Mouse (Mus musculus) neural tube, embryonic 12.5 days (tissue): Measurements from ENCODE around the gene Olfr465-ps1. TPM values are rescaled to one million over a fixed set of nuclear protein-coding genes. Genes with fewer than 3 reads are reported as not detected.
A peak's percentile ranks its signal among the peaks of the same experiment; 100 is the strongest.

Experiments used
- ATAC-seq: fragments of 200-750 bp; cut with Nextera tagmentation; 2 replicates; pipeline ENCODE4 v1.8.0; 2017; ENCODE audit warnings: low read depth, mild to moderate bottlenecking, moderate TSS enrichment, moderate library complexity; ENCODE audit not compliant: low FRiP score
- H3K27ac ChIP-seq: fragments of 300-500 bp; sonication (generic); 2 replicates; pipeline ENCODE4 v1.5.1; 2016
- H3K27me3 ChIP-seq: fragments of 300-500 bp; sonication (generic); replicated peaks from 2 replicates; pipeline ENCODE4 v1.6.1; 2016; ENCODE audit warnings: mild to moderate bottlenecking
- H3K36me3 ChIP-seq: fragments of 300-500 bp; sonication (generic); 2 replicates; pipeline ENCODE4 v1.6.1; 2016; ENCODE audit warnings: mild to moderate bottlenecking
- H3K4me1 ChIP-seq: fragments of 300-500 bp; sonication (generic); 2 replicates; pipeline ENCODE4 v1.6.1; 2016
- H3K4me2 ChIP-seq: fragments of 300-500 bp; sonication (generic); replicated peaks from 2 replicates; pipeline ENCODE4 v1.6.1; 2016; ENCODE audit warnings: mild to moderate bottlenecking
- H3K4me3 ChIP-seq: fragments of 300-500 bp; sonication (generic); 2 replicates; pipeline ENCODE4 v1.5.1; 2016
- H3K9ac ChIP-seq: fragments of 300-500 bp; sonication (generic); 2 replicates; pipeline ENCODE4 v1.6.1; 2016; ENCODE audit warnings: mild to moderate bottlenecking
- H3K9me3 ChIP-seq: fragments of 300-500 bp; sonication (generic); 2 replicates; pipeline ENCODE4 v1.6.1; 2016; ENCODE audit warnings: mild to moderate bottlenecking
- WGBS: fragments of 180-500 bp; shearing (Covaris S2); methylation state at CpG from one replicate; pipeline ENCODE4 v1.1.7; 2016; 5-methylcytosine and 5-hydroxymethylcytosine counted together
- polyA plus RNA-seq: library from polyadenylated mRNA; unstranded; fragments of >200 nt; fragmentation: Nextera tagmentation; extraction: Ambion mirVana; gene quantifications from 2 replicates; pipeline ENCODE4 v1.2.1, GENCODE M21; 2016

Olfr465-ps1 gene
- polyA plus RNA-seq, 1 experiment from 2014 or later: not detected

GRCm38 (mm10) chr13:65174102-65174501, 36.2 kb downstream of the Olfr465-ps1 start:
- Histone ChIP-seq H3K4me2 (no peak overlapping the region), H3K9me3 (no peaks in the 10 kb centered on the region), H3K9ac (no peak overlapping the region), H3K4me3 (no peak overlapping the region), H3K4me1 (no peaks in the 10 kb centered on the region), H3K27ac (no peak overlapping the region), H3K27me3 (no peaks in the 10 kb centered on the region), H3K36me3 (no peaks in the 10 kb centered on the region)
- 79% methylated on average over 3 of the region's 3 CpGs for WGBS
- ATAC-seq: no peak

- no peaks in the 10 kb centered on the region for H3K27me3 ChIP-seq
- no peak overlapping the region for H3K27ac ChIP-seq
- no peaks in the 10 kb centered on the region for H3K4me1 ChIP-seq
- WGBS: 23% methylated on average over 45 of the region's 46 CpGs
- peak overlapping the region; percentile 26; the same call in 1 of the 2 replicates for H3K4me3 ChIP-seq
- peak overlapping the region; percentile 55 for H3K9ac ChIP-seq
- no peaks in the 10 kb centered on the region for H3K9me3 ChIP-seq
- peak overlapping the region; percentile 60 for H3K4me2 ChIP-seq
- no peaks in the 10 kb centered on the region for H3K36me3 ChIP-seq
- peak; percentile 80 for ATAC-seq
Observed at GRCm38 (mm10) chr13:65175734-65176471, 38.0 kb downstream of the Olfr465-ps1 start.

GRCm38 (mm10) chr13:65176472-65177091, 38.7 kb downstream of the Olfr465-ps1 start:
- H3K9ac ChIP-seq: no peak overlapping the region; the same call in 1 of the 2 replicates
- peak; percentile 34; the same call in 1 of the 2 replicates for ATAC-seq
- no peak overlapping the region for H3K27ac ChIP-seq
- no peaks in the 10 kb centered on the region for H3K36me3 ChIP-seq
- no peak overlapping the region for H3K4me3 ChIP-seq
- H3K4me2 ChIP-seq: peak overlapping the region; percentile 60; the same call in 1 of the 2 replicates
- H3K4me1 ChIP-seq: no peaks in the 10 kb centered on the region
- no peaks in the 10 kb centered on the region for H3K27me3 ChIP-seq
- 60% methylated on average over 15 of the region's 15 CpGs for WGBS
- no peaks in the 10 kb centered on the region for H3K9me3 ChIP-seq

Other genes with a start within 250 kb of the Olfr465-ps1 start
- gene Cntnap3, start 234.1 kb upstream of the Olfr465-ps1 start, polyA plus RNA-seq: 0.11 and 0.28 TPM in 2 replicates
- gene Spata31, start 220.7 kb upstream of the Olfr465-ps1 start, polyA plus RNA-seq: not detected in 2 replicates
- gene Spata31d1c, start 105.0 kb upstream of the Olfr465-ps1 start, polyA plus RNA-seq: 0.05 TPM in 1 of 2 replicates, not detected in the other
- not detected in 2 replicates for gene Prss47, start 85.3 kb upstream of the Olfr465-ps1 start, polyA plus RNA-seq
- gene Mfsd14b, start 25.1 kb upstream of the Olfr465-ps1 start, polyA plus RNA-seq: 38.4 and 41.7 TPM in 2 replicates
- not detected in 2 replicates for gene Olfr466, start 12.2 kb downstream of the Olfr465-ps1 start, polyA plus RNA-seq
- 0.10 TPM in 1 of 2 replicates, not detected in the other for gene Nlrp4f, start 67.9 kb downstream of the Olfr465-ps1 start, polyA plus RNA-seq
- gene Gm10775, start 121.5 kb downstream of the Olfr465-ps1 start, polyA plus RNA-seq: not detected in 2 replicates
- 17.9 and 21.2 TPM in 2 replicates for gene Zfp369, start 140.7 kb downstream of the Olfr465-ps1 start, polyA plus RNA-seq